Mouse (Mus musculus) ZHBTc4 (cell line): ENCODE results near the gene Pgpep1.

ENCODE experiments used
- DNase-seq: peaks from one replicate; pipeline ENCODE4 v3.0.0-alpha.2; 2011; ENCODE audit warnings: low read depth, low spot score

Pgpep1 gene

DNA sequence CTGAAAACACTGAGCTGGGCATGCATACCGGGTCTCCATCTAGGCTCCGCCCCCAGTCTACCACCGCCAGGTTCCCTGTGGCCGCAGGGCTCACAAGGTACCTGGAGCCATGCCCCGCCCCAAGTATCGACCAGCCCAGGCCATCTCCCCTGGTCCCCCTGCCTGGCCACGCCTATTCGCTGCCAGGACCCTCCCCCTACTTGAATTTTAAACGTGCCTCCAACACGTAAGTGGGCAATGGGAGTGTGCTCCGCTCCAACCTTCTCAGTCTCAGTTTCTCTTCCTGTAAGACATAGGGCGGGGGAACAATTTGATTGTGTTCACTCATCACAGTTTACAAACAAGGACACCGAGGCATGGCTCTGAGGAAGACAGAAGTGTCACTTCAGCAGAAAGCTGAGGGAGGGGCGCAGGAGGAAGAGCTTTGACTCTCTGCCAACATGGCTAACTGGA lies at the start of gene Pgpep1:
Pgpep1 (minus strand) TSS at position 116 of the 453 bp plus-strand sequence.
- peak; percentile 95 for DNase-seq

DNA sequence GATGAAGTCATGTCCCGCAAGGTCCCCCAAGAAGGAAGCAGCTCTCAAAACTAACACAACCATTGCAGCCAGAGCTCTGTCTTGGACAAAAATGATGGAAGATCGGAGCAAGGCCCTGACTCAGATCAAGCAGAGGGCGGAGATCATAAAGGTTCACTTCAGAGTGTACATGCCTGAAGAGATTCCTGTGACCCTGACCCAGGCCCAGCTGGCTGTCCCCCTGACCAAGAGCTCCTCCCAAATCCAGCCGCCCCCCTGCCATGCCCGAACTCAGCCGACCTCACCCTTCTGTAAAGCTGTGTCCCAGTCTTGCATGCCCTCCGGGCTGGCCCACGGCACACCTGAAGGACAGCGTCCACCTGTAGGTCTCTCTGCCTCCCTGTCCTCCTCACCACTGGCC lies 49.6 kb upstream of the Pgpep1 start:
- no peak for DNase-seq

DNA sequence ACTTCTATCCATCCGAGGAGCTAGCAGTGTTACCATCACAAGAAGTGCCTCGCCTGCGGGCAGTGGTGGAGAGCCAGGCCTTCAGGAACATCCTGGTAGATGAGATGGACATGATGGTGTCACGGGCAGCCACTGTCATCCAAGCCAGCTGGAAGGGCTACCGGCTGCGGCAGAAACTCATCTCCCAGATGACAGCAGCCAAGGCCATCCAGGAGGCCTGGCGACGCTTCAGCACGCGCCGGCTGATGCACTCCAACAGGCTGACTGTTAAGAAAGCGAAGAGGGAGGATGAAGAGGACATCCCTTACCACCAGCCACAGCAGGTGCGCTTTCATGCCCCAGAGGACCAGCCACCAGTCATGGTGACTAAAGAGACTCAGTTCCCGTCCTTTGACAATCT lies 48.1 kb upstream of the Pgpep1 start:
- DNase-seq = no peak

DNA sequence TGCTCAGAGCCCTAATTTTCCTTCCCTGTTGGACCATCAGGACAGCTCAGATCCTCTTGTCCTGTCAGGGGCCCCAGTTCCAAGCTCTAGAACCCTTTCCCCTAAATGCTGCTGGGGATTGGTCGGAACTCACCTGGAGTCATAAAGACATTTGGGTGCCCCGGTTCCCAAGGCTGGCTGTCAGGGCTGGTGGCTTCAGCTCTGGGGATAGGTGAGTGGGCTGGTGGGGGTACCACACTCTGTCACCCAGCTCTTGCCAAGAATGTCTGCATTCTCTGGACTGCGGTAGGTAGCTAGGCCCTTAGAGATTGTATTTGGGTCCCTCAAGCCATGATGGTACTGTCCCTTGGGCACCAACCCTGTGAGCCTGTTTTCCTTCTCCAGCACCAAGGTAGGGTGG lies 43.1 kb upstream of the Pgpep1 start, which contains the start of gene Iqcn:
Iqcn (plus strand) TSS at position 171 of the 400 bp plus-strand sequence.
- DNase-seq = no peak

DNA sequence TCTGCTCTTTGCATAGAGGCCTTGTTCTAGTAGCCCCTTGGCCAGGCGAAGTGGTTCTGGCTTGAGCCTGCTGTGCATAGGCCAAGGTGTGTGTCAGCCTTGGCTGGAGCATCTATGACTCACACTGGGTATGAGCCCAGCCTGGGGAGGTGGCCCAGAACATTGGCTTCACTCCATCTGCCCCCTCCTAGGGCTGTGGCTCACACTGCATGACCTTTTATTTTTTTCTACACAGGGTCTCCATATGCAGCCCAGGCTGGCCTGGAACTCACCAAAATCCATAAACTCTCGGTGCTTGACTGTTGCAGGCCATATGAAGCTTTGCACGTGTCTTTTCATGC lies 42.6 kb upstream of the Pgpep1 start:
- no peak for DNase-seq

DNA sequence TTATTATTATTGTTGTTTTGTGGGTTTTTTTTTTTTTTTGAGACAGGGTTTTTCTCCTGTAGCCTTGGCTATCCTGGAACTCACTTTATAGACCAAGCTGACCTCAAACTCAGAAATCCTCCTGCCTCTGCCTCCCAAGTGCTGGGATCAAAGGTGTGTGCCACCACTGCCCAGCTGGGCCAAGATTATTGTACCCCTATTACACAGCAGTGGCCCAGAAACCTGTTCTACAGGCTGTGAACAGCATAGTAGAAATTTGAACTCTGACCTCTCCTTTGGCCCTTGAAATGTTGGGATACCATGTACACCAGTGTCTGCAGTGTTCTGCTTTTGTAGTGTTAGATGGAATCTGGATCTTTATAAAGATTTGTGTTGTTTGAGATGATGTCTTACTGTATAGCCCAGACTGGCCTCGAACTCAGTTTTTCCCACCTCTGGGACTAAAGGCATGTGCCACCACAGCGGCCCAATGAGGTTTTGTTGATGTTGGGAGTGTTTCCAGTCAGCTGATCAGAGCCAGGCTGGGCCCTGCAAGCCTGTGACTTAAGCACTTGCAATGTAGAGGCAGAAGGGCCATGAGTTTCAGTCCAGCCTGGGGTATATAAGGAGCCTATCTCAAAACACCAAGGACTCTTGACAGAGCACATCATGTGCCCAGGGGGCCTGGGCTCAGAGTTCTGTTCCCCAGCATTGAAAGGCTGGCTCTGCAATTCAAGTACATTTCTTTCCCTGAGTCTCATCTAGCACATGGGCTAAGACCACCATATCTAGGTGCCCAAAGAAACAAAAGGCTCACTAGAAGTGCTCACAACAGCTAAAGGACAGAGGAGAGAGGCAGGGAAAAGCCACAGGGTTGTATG lies 42.0 kb upstream of the Pgpep1 start:
- no peak for DNase-seq

DNA sequence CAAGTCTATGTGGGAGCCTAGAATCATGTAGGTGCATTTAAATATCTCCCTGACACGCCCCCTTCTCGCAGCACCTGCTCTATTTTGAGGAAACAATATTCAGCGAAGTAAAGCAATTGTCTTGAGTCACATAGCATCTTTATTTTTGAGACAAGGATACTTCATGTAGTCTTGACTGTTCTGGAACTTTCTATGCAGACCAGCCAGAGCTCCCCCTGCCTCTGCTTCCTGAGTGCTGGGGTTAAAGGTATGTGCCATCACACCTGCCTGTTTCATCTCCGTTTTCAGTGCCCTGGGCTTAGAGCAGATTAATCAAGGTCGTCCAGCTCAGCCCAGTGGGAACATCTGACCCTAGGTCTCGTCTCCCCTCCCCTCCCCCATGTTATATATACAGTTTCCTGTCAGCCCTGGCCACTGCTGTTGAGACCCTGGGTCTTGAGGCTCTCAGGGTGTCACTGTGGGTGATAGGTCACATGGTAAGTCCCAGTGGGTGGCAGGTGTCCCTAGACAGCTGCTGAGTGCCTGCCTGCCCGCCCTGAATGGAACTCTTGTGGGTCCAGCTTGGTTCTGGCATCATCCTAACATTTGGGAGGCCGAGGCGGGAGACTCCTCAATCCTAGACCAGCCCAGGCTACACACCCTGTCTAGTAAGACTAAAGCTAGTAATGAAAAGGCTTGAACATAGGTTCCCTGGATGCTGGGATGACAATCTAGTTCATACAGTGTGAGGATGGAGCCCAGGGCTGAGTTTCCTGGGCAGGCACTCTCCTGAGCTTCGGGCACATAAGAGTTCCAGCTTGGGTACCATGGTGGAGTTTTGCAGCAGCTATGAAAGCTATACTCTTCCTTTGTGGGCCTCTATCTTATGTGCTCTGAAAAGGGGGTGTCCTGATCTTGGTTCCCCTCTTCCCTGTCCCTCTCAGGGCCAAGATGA lies 41.1 kb upstream of the Pgpep1 start:
- DNase-seq = no peak

DNA sequence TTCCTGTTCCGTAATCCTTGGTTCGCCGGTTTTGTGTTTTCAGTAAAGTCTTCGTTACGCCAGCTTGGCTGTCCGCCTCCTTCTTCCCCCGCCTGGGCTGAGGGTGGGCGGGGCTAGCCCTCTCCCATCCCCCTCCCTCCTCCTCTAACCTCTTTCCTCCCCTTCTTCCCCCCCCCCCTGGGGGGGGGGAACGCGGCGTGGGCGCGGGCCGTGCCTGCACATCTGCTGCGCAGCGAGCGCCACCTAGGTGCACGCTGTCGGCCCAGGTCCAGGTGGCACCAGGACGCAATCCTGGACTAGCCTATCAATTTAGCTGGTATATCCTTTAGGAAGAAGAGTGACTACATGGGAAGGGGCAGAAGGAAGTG lies 40.4 kb upstream of the Pgpep1 start:
- DNase-seq = peak; percentile 96

DNA sequence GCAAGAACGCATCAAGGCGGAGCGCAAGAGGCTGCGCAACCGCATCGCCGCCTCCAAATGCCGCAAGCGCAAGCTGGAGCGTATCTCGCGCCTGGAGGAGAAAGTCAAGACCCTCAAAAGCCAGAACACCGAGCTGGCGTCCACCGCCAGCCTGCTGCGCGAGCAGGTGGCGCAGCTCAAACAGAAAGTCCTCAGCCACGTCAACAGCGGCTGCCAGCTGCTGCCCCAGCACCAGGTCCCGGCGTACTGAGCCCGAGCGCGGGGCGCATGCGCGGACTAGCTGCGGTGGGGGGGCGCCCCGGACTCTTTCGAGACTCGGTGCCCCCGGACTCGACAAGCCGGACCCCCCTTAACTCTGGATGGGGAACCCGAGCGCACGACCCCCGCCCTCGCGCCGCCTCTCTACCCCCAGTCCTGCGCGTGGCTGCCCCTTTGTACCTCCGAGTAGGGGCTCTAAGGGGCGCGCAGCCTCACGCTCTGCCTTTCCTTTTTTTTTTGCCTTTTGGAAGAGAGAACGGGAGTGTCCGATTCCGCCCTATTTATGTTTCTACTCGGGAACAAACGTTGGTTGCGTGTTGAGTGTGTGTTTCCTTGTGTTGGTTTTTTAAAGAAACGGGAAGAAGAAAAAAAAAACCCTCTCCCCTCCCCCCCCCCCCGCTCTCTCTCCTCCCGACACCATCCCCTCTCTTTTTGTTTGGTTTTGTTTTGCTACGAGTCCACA lies 39.8 kb upstream of the Pgpep1 start:
- peak; percentile 74 for DNase-seq

DNA sequence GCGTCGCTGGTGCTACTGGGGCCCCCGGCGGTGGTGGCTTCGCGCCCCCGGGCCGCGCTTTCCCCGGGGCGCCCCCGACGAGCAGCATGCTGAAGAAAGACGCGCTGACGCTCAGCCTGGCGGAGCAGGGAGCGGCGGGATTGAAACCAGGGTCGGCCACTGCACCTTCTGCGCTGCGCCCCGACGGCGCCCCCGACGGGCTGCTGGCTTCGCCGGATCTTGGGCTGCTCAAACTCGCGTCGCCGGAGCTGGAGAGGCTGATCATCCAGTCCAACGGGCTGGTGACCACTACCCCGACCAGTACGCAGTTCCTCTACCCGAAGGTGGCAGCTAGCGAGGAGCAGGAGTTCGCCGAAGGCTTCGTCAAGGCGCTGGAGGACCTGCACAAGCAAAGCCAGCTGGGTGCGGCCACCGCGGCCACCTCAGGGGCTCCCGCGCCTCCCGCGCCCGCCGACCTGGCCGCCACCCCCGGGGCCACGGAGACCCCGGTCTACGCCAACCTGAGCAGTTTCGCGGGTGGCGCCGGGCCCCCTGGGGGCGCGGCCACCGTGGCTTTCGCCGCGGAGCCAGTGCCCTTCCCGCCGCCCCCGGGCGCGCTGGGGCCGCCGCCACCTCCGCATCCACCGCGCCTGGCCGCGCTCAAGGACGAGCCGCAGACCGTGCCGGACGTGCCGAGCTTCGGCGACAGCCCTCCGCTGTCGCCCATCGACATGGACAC lies 39.1 kb upstream of the Pgpep1 start:
- DNase-seq = no peak

DNA sequence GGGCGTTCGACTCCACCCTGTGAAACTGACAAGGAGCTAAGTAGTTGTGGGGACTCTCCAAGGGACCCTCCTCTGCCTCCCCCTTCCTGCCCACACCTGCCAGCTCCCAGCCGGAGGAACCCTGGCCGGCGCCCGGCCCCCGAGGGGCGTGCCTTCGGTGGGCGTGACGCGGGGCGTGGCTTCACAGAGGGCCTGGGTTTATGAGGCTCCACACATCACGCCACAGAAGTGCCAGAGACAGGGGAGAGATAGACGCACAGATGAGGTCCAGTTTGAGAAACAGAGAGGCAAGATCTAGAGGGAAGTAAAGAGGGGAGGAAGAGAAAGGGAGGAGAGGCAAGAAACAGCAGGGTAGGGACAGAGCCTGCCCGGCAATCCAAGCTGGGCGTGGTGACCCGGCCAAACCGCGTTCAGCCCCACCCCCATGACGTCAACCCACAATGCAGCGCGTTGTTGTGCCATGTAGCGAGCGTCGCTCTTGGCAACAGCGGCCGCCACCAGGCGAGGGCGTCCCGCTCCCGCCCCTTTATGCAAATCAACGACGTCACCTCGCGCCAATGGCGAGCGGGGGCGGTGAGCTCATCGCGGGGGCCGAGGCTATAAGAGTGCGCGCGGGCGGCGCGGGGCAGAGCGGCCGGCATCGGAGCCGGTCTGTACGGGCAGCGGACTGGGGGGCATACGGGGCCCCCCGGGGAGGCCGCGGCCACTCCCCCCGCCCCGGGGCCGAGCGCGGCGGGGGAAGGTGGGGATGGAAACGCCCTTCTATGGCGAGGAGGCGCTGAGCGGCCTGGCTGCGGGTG lies 38.3 kb upstream of the Pgpep1 start, which contains the start of gene Jund:
Jund (plus strand) TSS at position 640 of the 800 bp plus-strand sequence.
- peak; percentile 100 for DNase-seq

DNA sequence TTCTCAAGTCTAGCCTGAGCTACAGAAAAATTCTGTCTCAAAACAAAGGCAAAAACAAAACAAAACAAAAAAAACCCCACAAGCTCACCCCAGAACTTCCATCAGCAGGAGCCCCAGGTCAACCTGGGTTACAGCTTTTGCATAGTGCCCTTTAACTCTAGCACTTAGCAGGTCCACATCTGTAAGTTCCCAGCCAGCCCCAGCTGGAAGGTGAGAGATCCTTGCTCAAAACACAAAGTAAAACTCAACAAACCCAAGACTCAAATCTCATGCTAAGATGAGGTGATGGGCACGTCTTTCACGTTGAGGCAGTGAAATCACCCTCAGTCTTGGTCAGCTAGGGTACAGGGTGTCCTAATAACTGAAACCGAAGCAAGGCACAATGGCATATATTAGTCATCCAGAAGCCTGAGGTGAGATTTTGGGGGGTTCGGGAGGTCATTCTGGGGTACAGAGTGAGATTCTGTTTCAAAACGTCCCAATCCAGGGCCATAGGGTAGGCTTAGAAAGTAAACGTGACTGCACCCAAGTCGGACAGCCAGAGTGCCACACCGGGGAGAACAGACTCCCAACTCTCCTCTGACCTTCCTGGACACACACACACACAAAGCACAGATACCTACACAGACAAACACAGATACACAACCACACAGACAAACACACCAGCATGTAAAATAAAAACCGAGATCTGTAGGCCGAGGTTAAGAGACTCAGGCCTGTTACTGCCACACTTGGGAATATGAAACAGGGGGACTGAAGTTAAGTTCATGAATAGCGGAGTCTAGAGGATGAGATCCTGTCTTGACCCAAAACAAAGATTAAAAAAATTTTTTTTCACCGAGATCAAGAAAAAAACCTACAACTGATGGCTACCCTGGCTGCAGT lies 37.4 kb upstream of the Pgpep1 start:
- no peak for DNase-seq

DNA sequence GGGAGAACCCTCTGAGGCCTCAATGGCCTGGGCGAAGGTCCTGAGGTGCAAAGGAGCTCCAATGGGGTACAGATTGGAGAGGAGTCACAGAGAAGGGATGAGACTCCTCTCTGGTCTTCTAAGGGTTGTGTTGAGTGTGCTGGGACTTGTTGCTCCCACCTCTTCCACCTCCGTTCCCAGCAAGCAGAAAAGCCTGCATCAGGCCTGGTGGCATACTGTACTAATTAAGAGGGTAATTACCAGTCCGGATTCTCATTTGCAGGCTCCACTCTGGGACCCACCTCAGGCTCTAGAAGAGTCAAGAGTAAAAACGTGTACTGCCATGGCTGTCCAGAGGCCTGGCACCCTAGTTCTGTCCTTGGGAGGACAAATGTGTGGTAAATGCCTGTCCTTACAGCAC lies 36.8 kb upstream of the Pgpep1 start:
- DNase-seq = no peak

DNA sequence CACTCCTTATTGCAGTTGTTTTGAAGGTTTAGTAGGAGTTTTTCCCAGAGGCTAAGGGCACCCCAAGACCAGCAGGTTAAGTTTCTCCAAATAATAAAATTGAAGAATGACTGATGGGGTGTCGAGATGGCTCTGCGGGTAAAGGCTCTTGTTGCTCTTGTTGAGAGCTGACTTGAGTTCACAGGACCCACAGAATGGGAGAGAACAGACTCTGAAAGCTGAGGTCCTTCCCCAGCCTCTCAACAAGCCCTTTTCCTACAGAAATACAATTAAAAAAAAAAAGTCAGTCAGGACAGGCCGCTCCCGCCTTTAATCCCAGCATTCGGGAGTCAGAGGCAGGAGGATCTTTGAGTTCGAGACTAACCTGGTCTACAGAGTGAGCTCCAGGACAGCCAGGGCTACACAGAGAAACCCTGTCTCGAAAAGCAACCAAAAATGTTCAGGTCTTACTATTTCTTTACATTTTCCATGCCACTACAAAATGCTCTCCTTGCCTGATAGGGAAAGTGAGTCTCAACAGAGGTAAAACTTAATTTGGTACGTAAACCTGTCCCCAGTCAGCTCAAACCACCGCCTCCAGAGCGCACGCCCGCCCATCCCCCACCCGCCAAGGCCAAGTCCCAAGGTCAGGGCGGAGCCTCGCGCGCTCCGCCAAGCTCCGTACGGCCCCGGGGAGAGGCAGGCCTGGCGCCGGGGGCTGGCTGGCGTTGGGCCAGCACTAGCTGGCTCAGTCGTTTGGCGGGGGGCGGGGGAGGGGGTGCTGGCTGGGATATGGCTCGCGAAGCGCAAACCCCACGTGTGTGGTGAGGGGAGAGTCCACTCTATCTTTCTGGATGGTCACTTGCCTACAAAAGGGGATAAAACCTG lies 36.1 kb upstream of the Pgpep1 start:
- peak; percentile 93 for DNase-seq

DNA sequence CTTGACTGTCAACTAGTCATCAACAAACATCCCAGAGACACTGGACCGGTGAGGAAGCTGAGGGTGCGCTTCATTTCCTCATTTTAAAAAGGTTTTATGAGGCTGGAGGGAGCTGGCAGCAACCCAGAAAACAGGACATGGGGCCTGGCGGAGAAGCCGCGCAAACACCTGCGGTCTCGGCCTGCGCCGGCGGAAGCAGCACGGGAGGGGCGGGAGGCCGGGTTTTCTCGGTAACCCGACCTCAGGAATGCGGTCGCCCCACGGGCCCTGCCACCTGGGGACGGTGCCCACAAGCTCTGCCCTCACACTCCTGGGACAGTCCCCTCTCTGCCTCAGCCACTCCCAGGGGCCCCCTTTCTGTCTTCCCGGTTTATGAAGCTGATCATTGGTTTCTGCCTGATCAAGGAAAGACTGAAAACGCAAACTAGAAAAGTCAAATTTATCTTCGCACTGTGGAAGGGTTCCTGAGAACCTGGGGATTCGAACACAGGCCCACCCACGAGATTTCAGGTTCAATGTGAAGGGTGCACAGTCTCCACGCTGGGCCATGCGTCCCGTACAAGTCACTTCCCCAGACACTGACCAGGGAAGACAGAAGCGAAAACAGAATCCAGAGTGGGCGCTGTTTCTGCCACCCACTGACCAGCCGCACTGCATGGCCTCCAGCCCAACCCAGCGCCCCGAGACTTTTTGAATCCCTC lies 35.3 kb upstream of the Pgpep1 start:
- DNase-seq = peak; percentile 54

DNA sequence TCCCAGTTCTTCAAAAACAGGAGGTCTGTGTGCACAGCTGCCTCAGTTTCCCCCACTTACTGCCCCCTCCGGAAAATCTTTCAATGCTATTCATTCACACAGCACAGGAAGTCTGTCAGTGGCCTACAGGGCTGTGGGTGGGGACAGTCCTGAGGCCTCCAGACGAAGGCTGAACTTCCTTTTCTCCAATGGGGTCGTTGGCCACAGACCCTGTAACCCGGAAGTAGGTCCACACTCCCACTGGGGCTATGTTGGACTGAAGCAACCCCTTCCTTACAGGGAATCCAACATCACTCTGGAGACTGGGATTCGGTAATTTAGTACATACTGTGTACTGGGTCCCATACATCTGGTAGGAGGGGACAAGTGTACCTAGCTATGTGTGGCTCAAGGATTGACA lies 33.4 kb upstream of the Pgpep1 start:
- no peak for DNase-seq

DNA sequence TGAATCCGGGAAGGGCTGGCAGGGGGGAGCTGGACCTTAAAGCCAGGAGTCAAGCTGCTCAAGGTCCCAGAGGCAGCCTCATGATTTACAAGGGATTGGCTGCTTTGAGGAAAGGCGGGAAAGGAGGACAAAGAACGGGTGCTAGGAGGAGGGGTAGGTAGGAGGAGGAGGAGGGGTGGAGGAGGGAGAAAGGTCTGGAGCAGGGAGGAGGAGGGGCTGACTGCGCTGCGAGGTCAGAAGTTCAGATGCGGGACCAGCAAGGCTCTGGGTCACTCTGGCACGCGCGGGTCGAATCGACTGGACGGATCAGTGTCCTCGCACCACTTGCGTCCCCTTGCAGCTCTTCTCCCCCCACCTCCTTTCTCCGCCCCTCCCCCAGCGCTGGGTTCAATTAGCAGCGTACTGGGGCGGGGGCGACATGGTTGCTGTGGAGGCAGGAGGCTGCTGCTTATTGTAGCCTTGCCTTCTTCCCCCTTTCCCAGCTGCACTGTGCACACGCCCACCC lies 31.6 kb upstream of the Pgpep1 start:
- DNase-seq = peak; percentile 88
